Mouse (Mus musculus): ENCODE data around the gene Cacna1b.
A peak's percentile ranks its signal among the peaks of the same experiment; 100 is the strongest.

Cacna1b gene

DNA sequence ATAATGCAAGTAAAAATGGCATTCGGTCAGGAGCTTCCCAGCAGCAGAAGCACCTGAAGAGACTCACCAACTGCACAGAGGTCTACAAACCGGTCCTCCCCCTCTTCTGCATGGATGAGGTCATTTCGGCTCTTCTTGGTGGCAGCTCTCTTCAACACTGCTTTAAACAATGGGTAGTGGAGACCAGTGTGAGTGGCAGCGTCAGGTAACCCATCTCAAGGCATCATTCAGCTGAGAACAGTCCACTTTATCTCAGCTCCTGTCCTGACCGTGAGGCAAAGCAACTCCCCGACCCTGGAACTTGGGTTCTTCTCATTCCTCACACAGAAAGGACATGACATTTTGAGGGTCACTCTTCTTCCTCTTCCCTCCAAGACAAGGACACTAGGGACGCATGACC lies 45.0 kb downstream of the Cacna1b start:
- DNase-seq = no peak

DNA sequence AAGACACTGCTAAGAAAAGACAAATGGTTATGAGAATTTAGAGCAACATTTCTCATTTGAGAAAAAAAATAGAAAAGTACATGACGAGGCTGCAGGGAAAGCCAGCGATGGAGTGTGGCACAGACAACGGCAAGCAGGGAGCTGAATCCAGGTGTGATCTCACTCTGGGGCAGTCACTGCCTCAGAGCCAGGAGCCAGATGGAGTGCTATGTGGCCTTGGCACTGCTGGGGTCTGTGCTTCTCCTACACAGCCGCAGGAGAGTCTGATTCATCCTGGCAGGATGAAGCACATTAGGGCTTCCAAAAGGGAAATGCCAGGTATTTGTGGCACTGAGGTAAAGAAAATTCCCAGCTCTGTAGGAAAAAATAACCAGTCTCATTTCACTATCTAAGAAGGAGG lies 45.5 kb downstream of the Cacna1b start:
- no peak for DNase-seq

DNA sequence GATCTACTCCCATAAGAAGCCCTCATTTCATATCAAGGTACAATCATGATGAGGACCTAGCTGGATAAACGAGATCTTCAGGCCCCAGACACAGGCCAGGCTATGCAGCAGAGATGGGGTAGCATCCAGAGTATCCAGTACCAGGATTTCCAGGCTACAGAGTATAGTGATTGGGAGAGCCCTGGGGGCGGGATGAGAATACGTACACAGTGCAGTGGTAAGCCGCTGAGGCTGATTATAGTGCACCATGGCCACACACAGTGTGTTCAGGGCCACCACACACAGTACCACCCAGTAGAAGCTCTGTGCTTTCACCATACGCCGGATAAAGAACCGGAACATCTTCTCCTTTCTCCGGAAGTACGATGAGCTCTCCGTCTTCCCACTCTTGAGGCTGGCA lies 57.0 kb downstream of the Cacna1b start:
- no peak for DNase-seq

DNA sequence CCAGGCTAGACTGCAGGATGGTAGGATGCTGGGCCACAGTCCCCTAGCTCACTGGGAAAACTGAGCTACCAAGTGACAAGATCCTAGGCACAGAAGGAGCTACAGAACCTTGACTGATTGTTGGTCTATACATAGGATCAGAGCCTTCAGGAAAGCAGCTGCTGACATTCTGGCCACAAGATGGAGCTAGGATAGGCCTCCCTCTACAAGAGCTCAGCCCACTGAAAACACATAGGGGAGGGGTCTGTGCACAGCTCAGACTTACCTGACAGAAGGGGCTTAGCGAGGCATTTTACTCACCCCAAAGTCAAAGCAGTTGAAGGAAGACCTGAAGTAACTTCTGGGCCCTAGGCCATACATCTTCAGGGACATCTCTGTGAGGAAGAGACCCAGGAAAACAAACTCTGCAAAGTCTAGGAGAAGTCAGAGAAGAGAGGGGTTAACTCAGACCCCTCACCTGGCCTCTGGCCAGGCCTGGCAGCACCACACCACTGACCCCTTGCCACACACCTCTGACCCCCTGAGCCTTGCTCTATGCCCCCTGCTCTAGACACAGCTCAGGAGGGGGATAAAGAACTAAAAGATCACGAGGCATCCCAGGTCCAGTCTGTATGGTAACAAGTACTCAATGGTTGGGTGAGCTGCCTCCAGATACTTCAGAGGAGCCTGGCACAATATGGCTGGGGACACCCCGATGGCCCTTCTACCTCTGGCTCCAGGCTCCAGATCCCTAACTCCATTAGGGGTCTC lies 60.6 kb downstream of the Cacna1b start:
- DNase-seq = no peak

DNA sequence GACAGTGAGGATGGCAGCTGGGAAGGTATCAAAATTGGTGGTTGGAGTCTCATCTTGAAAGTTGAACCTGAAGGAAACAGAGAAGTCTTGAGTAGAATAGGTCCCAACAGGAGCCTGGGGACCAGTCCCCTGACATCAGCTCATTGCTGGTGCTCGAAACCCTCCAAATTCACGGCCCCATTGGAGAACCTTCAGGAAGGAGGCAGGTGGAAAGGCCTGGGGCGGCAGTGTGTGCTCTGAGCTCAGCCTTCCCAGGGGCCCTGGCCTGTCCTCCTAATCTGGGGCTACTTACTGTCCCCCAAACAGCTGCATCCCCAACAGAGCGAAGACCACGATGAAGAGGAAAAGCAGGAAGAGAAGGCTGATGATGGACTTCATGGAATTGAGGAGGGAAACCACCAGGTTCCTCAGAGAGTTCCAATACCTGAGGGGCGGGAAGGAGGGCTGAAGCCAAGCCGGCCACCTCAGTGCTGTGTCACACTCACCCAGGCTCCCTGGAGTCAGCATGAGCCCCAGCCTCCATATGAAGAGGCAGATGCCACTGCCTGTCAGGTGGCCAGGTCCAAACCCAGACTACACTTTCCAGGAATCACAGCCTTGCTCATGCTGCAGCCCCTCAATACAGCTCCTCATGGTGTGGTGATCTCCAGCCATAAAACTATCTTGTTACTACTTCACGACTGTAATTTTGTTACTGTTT lies 65.5 kb downstream of the Cacna1b start:
- DNase-seq = no peak

DNA sequence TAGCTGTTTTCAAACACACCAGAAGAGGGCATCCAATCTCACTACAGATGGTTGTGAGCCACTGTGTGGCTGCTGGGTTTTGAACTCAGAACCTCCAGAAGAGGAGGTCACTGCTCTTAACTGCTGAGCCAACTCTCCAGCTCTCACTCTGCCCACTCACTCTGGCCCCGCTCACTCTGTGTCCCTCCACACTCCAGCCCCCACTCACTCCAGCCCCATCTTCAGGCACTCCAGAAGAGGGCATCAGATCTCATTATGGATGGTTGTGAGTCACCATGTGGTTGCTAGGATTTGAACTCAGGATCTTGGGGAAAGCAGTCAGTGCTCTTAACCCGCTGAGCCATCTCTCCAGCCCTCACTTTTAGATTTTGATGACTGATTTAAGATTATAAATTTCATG lies 70.6 kb downstream of the Cacna1b start:
- no peak for DNase-seq

DNA sequence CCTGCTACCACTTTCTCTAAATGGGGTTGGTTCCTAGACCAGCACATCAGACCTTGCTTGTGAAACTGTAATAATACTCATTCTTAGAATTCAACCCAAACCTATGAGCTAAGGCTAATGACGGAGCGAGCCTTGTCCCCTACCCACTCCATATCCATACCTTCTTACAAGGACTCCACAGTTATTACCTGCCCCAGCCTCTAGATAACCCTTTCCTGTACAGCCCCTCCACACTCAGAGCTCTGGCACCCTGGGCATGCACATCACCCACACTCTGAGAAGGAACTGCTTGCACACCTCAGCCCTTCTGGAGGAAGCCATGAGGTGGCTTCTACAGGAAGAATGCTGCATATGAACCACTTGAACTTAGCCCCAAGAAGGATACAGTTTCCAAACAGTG lies 72.6 kb downstream of the Cacna1b start:
- DNase-seq = no peak

DNA sequence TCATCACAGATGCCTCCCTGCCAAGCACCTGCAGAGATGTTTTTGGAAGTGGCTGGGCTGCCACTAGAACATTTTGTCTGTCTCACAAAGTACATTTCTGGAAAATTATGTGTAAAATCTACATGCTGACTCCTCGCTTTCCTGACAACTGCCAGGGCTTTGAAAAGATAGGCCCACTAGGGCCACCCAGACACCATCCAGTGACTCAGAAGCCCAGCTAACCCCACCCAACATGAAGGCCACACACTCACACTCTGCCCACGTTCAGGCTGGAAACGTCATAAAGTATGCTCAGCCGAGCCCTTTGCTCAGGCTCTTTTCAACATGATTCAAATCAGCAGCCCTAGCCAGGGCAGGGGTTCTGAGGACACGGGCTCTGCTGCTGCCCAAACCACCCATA lies 77.6 kb downstream of the Cacna1b start:
- no peak for DNase-seq

DNA sequence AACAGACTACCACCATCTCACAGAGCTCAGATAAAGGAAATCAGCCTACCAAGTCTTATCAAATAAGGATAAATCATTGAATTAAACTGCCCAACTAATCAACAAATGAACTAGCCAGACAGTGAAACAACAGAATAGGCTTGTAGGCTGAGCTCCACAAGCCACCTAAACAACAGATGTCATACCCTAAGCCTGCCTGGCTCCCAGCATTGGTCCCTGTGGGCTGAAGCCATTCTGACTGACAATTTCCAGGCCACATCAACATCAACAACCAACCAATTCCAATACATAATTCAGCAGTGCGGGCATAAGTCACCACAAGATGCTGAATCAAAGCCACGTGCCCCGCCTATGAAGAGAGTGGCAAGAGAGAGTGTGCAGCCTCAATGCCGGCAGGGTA lies 78.2 kb downstream of the Cacna1b start:
- DNase-seq = no peak

DNA sequence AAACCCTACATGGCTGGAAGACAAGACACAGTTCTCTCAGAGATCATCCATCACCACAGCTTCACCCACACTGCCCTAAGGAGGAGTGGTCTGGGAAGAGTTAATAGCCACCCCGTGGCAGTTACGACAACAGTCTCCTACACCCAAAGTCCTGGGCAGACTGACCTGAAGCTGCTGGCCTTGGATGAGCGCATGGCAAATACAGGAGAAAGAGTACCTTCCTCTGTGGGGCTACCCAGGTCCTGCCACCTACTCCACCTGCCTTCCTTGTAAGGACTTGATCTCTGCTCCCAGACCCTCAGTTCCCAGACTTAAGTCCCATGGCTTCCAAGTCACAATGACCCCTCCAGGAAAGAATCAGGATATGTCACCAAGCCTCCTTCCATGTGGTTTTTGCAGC lies 79.7 kb downstream of the Cacna1b start:
- DNase-seq = no peak

DNA sequence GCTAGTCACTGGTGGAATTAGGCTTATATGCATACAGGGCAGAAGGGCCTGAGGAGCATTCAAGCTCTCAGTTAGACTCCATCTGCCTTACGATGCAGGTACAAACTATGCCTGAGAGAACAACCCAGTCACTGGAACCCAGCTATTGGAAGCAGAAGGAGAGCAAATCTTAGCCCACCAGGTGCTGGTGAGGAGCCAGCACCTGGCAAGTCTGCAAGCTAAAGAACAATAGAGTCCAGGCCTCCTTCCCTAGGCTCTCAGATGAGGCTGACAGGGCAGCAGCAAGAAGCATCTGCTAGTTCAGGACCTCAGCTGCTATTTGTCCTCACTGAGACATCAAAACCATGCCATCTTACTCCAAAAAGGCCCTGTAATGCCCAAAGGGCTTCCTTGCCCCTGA lies 82.2 kb downstream of the Cacna1b start:
- DNase-seq = no peak

DNA sequence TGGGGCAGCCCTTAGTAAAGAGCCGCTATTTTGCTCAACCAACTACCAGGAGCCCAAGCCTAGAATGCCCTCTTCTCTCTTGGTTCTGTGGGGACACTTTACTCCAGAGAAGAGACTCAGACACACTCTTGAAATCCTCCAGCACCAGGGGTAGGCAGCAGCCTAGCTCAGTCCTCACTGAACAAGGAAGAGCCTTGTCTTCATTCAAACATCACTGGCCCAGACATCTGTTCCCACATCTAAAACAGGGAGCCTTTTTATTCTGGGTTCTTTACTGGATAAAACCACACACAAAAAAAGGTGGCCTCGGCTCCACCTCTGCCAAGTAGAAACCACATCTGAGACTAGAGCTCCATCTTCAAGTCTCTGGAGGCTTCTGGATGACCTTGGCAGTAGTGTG lies 82.8 kb downstream of the Cacna1b start:
- no peak for DNase-seq

DNA sequence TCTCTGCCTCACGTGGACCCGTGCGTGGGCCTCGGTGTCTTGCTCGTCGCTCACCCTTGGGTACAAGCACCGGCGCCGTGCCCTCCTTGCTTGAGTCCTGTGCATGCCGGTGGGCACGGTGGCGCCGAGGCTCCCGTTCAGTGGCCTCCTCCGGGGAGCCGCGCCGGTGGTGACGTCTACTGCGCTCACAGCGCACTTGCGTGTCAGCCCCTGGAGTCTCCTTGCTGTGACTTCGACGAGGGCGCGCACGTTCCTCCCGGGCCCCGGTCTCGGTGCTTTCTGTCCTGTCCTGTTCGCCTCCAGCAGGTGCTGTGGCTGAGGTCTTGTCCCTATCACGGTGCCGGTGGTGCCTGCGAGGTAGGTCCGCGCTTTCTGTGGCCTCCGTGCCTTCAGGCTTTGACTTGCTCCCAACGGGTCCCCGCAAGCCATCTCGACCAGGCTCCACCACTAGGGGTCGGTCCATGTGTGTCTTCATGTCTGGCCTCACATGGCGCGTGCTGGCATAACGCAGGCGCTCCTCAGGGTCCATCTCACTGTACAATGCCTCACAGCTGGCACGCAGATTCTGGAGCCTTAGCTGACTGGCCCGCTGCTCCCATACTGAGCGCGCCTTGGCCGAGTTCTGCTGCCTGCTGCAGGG lies 83.8 kb downstream of the Cacna1b start:
- DNase-seq = peak; percentile 64

DNA sequence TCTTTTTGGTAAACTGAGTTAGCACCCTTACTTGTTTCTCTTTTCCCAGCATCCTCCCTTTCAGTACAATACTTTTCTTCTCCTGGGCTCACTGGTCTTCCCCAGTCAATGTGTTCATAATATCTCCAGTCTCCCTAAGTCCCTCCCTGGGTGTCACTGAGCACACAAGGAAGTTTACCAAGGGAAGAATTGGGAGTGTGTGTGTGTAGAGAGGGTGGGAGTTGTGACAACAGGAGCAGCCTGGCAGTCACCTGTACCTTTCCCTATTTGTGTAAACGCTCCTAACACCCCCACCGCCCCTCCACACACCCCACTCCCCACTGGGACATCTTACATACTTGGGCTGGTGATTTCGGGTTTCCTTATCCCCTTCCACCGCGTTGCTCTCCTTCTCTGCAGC lies 84.4 kb downstream of the Cacna1b start:
- no peak for DNase-seq

DNA sequence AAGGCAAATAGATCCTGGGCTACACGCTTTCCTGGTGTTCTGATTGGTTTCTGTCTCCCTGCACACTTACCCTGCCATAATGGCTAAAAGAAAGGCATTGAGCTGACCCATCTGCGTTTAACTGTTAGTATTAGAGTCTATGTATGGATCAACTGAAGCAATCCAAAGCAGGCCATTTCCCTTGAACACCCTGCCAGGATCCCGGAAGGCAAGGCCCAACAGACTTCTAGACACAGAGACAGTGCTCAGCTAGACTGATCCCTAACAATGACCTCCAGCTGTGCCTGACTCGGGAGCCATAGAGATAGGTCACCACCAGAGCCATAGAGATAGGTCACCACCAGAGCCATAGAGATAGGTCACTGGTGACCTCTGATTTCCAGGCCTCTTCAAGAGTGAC lies 84.8 kb downstream of the Cacna1b start:
- DNase-seq = no peak

DNA sequence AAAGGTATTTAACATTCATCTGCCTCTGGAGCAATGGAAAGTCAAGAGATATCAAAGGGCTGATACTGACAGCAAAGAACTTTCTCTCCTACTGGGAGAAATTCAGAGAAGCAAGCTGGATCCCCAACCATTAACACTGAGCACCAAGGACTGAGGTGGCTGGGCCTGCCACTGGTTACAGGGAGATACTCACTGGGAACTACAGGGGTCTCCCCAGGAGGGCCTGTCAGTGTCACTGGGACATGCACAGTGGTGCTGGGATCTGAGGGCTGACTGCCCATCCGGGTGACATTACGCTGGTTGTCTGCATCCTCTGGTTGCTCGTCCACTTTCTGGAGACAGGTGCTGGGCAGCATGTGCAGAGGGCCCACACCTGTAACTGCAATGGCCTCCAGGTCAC lies 85.3 kb downstream of the Cacna1b start:
- DNase-seq = no peak

DNA sequence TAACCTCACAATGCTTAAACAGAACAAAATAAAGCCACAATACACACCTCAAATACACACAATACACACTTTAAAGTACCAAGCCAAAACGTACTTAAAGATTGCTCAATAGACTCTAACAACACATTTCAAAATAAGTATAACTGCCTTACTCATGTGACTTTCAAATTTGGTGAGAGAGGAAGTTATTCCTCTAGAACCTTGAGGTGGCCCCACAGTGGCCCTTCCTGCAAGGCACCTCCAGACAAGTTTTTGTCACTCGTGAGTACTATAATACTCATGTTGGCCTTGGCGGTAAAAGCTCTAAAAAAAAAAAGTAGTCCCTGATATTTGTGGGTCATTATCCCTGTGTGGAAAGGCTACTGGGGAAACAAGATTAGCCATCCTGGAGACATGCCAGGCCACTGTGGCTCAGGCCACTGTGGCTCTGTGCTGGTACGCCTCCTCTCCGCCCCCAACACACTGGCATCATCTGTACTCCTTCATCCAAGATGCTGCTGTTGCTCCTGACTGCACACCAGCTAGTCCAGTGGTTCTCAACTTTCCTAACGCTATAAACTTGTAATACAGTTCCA lies 88.4 kb downstream of the Cacna1b start:
- DNase-seq = peak; percentile 21

DNA sequence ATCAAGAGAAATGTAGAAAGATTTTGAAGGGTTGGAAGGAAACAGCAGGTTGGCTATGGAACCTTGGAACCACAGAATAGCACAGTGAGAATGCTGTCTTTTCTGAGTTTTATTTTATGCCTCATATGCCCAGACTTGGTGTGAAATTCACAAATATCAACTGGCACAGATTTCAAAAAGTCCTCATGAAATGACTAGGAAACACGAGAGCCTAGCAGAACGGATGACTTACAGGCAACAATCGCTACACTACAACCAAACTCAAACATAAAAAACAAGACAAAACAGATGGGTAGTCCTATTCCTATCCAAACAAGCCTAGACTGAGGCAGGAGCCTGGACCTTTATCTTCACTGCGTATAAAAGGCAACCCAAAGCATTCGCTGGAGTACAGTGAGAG lies 94.4 kb downstream of the Cacna1b start:
- no peak for DNase-seq

DNA sequence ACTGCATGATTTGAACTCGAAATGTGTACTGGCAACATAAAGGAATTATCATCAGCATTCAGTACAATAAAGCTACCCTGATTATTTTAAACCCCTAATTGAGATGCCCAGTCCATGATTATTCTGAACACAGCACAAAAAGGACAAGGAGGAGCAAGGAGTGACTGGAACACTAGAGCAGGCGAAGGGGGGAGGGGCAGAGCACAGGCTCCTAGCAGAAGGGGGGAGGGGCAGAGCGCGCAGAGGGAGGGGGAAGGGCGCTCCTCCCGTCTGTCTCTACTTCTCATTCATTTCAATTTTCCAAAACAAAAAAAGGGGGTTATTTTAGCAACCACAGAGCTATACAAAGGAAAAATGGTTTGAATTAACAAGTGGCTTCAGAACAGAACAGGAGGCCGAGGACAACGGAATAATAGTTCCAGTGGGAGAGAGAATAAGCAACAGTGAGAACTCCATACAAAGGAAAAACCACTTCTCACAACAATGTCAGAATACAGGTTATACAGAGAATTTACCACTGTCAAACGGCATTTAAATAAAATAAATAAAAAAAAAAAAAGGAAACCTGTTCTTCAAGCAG lies 98.2 kb downstream of the Cacna1b start:
- peak; percentile 29 for DNase-seq

DNA sequence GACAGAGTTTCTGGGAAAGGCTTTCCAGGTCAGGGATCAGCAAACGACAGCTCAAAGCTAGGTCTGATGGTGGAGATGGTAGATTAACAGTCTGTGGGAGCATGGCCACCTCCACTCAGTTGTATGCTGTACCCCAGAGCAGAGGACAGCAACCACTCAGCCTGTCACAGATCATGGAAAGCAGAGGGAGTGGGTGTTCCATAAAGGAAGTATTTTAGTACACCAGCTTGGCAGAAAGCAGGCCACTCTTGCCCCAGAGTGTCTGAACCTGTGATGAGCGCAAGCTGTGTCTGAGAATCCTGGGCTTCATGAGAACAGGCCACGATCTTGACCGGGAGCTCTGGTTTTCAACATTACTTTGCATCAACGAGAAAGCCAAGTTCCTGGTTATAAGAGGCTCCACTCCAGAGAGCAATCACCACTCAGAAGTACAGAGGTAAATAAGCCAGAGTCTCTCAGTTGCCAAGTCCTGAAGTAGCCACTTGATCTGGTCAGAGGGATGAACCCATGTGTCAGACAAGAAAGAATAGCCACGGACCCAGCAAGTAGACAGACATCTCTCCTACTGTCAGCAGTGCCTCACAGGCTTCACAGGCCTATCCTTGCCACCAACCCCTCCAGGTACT lies 103.7 kb downstream of the Cacna1b start:
- peak; percentile 66 for DNase-seq

DNA sequence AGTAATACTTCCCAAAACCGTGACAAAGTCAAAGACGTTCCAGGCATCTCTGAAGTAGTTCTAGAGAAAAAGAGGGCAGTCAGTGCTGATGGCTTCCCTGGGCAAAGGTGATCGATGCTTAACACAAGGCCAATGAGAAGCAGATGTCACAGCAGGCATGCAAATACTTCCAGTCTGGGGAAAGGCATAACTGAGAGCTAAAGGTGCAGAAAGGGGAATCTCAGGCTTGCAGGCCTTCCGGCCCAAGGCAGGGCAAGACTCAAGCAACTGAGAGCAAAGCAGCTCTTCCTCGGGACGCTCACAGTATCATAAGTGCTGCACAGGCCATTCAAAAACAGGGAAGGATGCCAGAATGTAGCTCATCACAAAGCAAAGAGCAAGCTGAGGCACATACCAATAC lies 114.4 kb downstream of the Cacna1b start:
- DNase-seq = no peak

DNA sequence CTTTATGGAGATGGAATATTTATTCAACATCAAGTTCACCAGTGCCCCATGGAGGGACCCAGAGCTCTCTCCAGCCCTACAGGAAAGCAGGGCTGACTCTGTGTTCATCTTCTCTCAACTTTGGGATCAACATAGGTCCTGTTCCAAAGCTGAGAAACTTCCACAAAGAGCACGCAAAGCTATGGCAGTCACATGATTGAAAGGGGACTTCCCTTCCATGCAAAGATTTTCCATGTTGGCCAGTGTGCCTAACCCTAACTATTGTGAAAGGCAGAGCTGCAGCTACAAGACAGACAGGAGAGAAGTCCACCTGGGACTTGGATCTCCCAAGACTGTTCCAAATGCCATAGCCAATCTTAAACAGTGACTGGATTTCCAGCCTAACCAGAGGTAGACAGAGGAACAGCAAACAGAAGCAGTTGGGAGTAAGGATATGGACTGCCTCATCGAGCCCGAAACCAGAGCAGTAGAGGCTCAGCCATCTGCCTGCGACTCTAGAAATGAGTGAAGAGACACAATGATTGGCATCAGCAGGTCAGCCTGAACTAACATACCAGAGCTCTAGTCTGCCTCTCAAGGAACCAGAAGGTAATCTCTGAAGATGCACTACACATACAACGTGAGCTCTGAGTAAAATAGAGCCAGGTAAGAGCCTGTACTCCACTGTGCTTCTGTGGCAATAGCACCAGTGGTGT lies 116.4 kb downstream of the Cacna1b start:
- no peak for DNase-seq
